Mouse (Mus musculus) CH12.LX (cell line): Measurements from ENCODE around the gene Adat3.

Experiments used
- CTCF ChIP-seq, 2 experiments: IDR thresholded peaks in 1 of 2; conservative IDR thresholded peaks in 1 of 2; 2 replicates each; pipeline ENCODE4 v1.5.1; 2011 to 2012; ENCODE audit warnings: low read depth in 2 of 2, low read length in 2 of 2, improper control_type of control experiment in 1 of 2, inconsistent platforms in 1 of 2, mild to moderate bottlenecking in 1 of 2, moderate library complexity in 1 of 2
- ELF1 ChIP-seq: IDR thresholded peaks from 2 replicates; pipeline ENCODE4 v1.6.1; 2014; ENCODE audit warnings: low read depth, mild to moderate bottlenecking, inconsistent platforms, low read length, improper control_type of control experiment
- JUND ChIP-seq: conservative IDR thresholded peaks from 2 replicates; pipeline ENCODE4 v1.6.1; 2011; ENCODE audit warnings: low read depth, low read length, improper control_type of control experiment
- POLR2A ChIP-seq: IDR thresholded peaks from 2 replicates; pipeline ENCODE4 v1.6.1; 2011; ENCODE audit warnings: low read depth, mild to moderate bottlenecking, improper control_type of control experiment, low read length

- TF ChIP-seq CTCF (conservative IDR thresholded peaks at IDR 0.05 in 1 of 2, IDR thresholded peaks at IDR 0.05 in 1 of 2; ENCODE audit: low read depth in 2 of 2, low read length in 2 of 2) (no peak), POLR2A (no peak), JUND (no peak), ELF1 (no peak)
Measured at GRCm38 (mm10) chr10:80620796-80621689, 18.4 kb downstream of the Adat3 start.
